Mouse (Mus musculus) layer of hippocampus, adult 8-10 months (tissue): ENCODE data around the gene Cacna1a. TPM values are rescaled to one million over a fixed set of nuclear protein-coding genes. Genes with fewer than 3 reads are reported as not detected.
"Not testable (repeated sequence)": the region's sequence is repeated elsewhere in the genome, so short reads cannot be mapped to it uniquely, and the experiment has no call there.

ENCODE experiments used
- DNase-seq, 2 experiments: peaks; one replicate each; pipeline ENCODE4 v3.0.0; 2022; ENCODE audit warnings: low spot score in 2 of 2
- total RNA-seq, 4 experiments: library from RNA; stranded (reverse); gene quantifications; 2 replicates each; pipeline ENCODE4 v1.2.4; 2022

The Cacna1a gene
- total RNA-seq, 4 experiments from 2014 or later = 181 to 224 (median 200) TPM

- no peak for DNase-seq
These were observed 198.0 kb downstream of the Cacna1a start for GRCm38 (mm10) chr8:84586221-84586620.

- no peak for DNase-seq
These were observed 200.3 kb downstream of the Cacna1a start for GRCm38 (mm10) chr8:84588498-84588897.

- DNase-seq = peak in 1 of 2 experiments; percentile 79
These were observed 203.9 kb downstream of the Cacna1a start for GRCm38 (mm10) chr8:84592015-84592662.

GRCm38 (mm10) chr8:84593143-84593542 lies 204.9 kb downstream of the Cacna1a start:
- DNase-seq = no peak

GRCm38 (mm10) chr8:84594099-84594780 lies 206.0 kb downstream of the Cacna1a start:
- peak; percentile 51 to 75 for DNase-seq

- peak in 1 of 2 experiments; percentile 36 for DNase-seq
These were observed 207.4 kb downstream of the Cacna1a start for GRCm38 (mm10) chr8:84595648-84596047.

- DNase-seq = no peak
These were observed 211.2 kb downstream of the Cacna1a start for GRCm38 (mm10) chr8:84599401-84599800.

- no peak for DNase-seq
These were observed 212.2 kb downstream of the Cacna1a start for GRCm38 (mm10) chr8:84600311-84600907.

GRCm38 (mm10) chr8:84601221-84601751 lies 213.0 kb downstream of the Cacna1a start:
- DNase-seq = no peak

- DNase-seq = no peak
These were observed 226.4 kb downstream of the Cacna1a start for GRCm38 (mm10) chr8:84614512-84615223.

GRCm38 (mm10) chr8:84615666-84616485 lies 227.6 kb downstream of the Cacna1a start:
- DNase-seq = no peak

- no peak for DNase-seq
These were observed 228.8 kb downstream of the Cacna1a start for GRCm38 (mm10) chr8:84617005-84617404.

GRCm38 (mm10) chr8:84621102-84621625 lies 232.9 kb downstream of the Cacna1a start:
- no peak for DNase-seq

- not testable (repeated sequence) for DNase-seq
These were observed 235.2 kb downstream of the Cacna1a start for GRCm38 (mm10) chr8:84623425-84623824.

GRCm38 (mm10) chr8:84629586-84629985 lies 241.3 kb downstream of the Cacna1a start:
- no peak for DNase-seq

GRCm38 (mm10) chr8:84630145-84630544 lies 241.9 kb downstream of the Cacna1a start:
- no peak for DNase-seq

- no peak for DNase-seq
These were observed 243.6 kb downstream of the Cacna1a start for GRCm38 (mm10) chr8:84631813-84632212.

- no peak for DNase-seq
These were observed 245.8 kb downstream of the Cacna1a start for GRCm38 (mm10) chr8:84633841-84634584.

GRCm38 (mm10) chr8:84634849-84635304 lies 246.6 kb downstream of the Cacna1a start:
- peak in 1 of 2 experiments; percentile 42 for DNase-seq
